Mouse (Mus musculus): ENCODE results near the gene Il27. TPM values are rescaled to one million over a fixed set of nuclear protein-coding genes. Genes with fewer than 3 reads are reported as not detected.

Gene Il27
- polyA plus RNA-seq, 1 experiment from 2014 or later: not detected

DNA sequence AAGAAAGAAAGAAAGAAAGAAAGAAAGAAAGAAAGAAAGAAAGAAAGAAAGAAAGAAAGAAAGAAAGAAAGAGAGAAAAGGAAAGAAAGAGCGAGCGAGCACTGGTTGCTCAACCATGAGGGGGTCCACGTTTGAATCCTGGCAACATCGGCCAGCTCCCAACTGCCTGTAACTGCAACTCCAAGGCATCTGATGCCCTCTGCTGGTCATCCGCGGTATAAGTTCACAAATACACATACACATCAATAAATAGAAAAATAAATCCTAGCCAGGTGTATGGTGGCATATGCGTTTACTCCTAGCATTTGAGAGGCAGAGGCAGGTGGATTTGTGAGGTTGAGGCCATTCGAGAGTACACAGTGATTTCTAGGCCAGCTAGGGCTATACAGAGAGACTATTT lies 17.8 kb downstream of the Il27 start:
- Histone ChIP-seq H3K4me3 (no peak overlapping the region), H3K27ac (no peak overlapping the region), H3K27me3 (replicated peaks) (no peaks in the 10 kb centered on the region), H3K9ac (no peak overlapping the region), H3K9me3 (no peaks in the 10 kb centered on the region), H3K4me1 (no peaks in the 10 kb centered on the region), H3K36me3 (peaks cover 15% of the 10 kb centered on the region), H3K4me2 (replicated peaks) (no peak overlapping the region)
- WGBS: 50% methylated on average over 8 of the region's 8 CpGs
- no peak for ATAC-seq (ENCODE audit: low FRiP score, low read depth)

GRCm38 (mm10) chr7:126566094-126566765 lies 28.5 kb downstream of the Il27 start, which contains the start of gene Eif3c:
TSS of gene Eif3c (minus strand) at chr7:126566411.
- Histone ChIP-seq H3K9me3 (no peaks in the 10 kb centered on the region), H3K36me3 (peaks cover 32% of the 10 kb centered on the region), H3K4me1 (0 out of 2 replicates have a peak, but pooled peaks cover 4% of the 10 kb centered on the region), H3K9ac (peak within 1 kb of the TSS; percentile 84), H3K27ac (peak within 1 kb of the TSS; percentile 37; the same call in 1 of the 2 replicates), H3K27me3 (replicated peaks) (no peaks in the 10 kb centered on the region), H3K4me2 (replicated peaks) (peak within 1 kb of the TSS; percentile 73), H3K4me3 (peak within 1 kb of the TSS; percentile 93)
- WGBS: under 1% methylated on average over 46 of the region's 46 CpGs
- peak; percentile 91 for ATAC-seq (ENCODE audit: low FRiP score, low read depth)

GRCm38 (mm10) chr7:126565693-126566092 lies 29.0 kb downstream of the Il27 start:
- WGBS: under 1% methylated on average over 28 of the region's 28 CpGs
- H3K27ac ChIP-seq: peak overlapping the region; percentile 37; the same call in 1 of the 2 replicates
- H3K4me3 ChIP-seq: peak overlapping the region; percentile 93
- no peaks in the 10 kb centered on the region for H3K27me3 ChIP-seq (replicated peaks)
- 0 out of 2 replicates have a peak, but pooled peaks cover 4% of the 10 kb centered on the region for H3K4me1 ChIP-seq
- peak overlapping the region; percentile 73 for H3K4me2 ChIP-seq (replicated peaks)
- no peaks in the 10 kb centered on the region for H3K9me3 ChIP-seq
- 0 out of 2 replicates have a peak, but pooled peaks have one; percentile 19 for ATAC-seq (ENCODE audit: low FRiP score, low read depth)
- peaks cover 38% of the 10 kb centered on the region for H3K36me3 ChIP-seq
- H3K9ac ChIP-seq: peak overlapping the region; percentile 84

DNA sequence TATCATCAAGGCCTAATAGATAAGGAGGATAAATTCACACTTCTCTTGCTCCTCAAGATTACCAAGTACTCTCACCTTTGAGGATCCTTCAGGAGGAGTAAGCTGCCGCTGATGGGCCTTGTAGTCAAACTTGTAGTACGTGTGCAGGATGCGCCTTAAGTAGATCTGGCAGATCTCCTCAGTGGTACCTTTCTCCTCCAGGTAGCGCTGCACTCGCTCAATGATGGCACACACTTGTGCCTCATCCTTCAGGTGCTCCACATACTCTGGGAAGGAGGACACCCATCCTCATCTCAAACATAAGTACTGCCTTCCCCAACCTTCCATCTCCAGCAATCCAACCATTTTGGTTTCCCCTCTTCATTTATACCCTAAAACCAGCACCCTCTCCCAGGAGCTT lies 38.1 kb downstream of the Il27 start:
- Histone ChIP-seq H3K4me1 (no peaks in the 10 kb centered on the region), H3K36me3 (peaks cover 91% of the 10 kb centered on the region), H3K4me3 (no peak overlapping the region), H3K27ac (no peak overlapping the region), H3K27me3 (replicated peaks) (no peaks in the 10 kb centered on the region), H3K4me2 (replicated peaks) (no peak overlapping the region), H3K9me3 (no peaks in the 10 kb centered on the region), H3K9ac (no peak overlapping the region)
- 95% methylated on average over 5 of the region's 5 CpGs for WGBS
- ATAC-seq (ENCODE audit: low FRiP score, low read depth): no peak

DNA sequence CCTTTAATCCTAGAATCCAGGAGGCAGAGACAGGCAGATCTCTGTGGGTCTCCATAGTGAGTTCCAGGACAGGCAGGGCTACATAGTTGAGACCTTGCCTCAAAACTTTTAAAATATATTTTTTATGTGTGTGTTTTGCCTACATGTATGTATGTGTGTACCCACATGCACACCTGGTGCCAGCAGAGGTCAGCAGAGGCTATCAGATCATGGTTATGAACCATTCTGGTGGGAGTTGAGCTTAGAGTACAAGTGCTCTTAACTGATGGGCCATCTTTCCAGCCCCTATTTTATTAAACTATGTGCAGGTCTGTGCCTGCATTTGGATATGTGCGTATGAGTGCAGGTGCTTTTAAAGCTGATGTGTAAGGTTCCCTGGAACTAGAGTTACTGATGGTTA lies 39.9 kb downstream of the Il27 start:
- Histone ChIP-seq H3K9me3 (no peaks in the 10 kb centered on the region), H3K9ac (no peak overlapping the region), H3K4me1 (no peaks in the 10 kb centered on the region), H3K4me2 (replicated peaks) (no peak overlapping the region), H3K27me3 (replicated peaks) (no peaks in the 10 kb centered on the region), H3K36me3 (peaks cover 93% of the 10 kb centered on the region), H3K4me3 (no peak overlapping the region), H3K27ac (no peak overlapping the region)
- ATAC-seq (ENCODE audit: low FRiP score, low read depth): no peak
- 100% methylated on average over 1 of the region's 1 CpGs for WGBS

DNA sequence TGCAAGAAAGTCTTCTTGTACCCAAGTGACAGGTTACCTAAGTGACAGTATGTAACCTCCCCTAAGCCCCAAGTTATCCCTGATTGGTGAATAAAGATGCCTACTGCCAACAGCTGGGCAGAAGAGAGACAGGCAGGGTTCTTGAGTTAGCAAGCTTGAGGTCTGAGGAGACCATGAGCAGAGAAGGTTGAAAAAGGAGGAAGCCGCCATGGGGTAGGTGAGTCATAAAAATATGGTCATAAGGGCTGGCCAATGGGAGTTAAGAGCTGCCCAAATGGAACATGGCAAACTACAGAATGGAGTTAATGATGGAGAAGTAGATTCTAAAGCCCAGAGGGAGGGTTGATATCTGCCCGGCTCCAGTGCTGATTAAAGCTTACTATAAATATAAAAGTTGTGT lies 49.1 kb downstream of the Il27 start:
- Histone ChIP-seq H3K27ac (no peak overlapping the region), H3K4me3 (no peak overlapping the region), H3K4me1 (no peaks in the 10 kb centered on the region), H3K9me3 (no peaks in the 10 kb centered on the region), H3K27me3 (replicated peaks) (no peaks in the 10 kb centered on the region), H3K9ac (no peak overlapping the region), H3K4me2 (replicated peaks) (no peak overlapping the region), H3K36me3 (peaks cover 65% of the 10 kb centered on the region)
- 93% methylated on average over 2 of the region's 2 CpGs for WGBS
- no peak for ATAC-seq (ENCODE audit: low FRiP score, low read depth)

DNA sequence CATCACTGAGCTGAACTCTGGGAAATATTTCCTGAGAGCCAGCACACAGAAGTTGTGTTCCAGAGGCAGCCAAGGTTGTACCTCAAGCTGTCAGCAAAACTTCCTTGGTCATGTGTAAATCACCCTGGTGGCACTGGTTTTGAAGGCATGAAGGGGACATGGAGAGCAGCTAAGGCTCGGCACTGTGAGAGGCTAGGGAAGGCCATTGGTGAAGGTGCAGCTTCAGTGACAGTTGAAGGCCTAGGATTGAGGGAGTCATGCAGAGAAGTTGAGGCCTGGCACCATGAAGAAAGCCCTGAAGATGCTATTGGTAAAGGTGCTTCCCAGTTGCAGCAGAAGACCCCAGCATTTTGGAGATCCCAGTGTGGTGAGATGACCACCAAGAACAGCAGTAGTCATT lies 53.1 kb downstream of the Il27 start:
- peaks cover 26% of the 10 kb centered on the region for H3K36me3 ChIP-seq
- H3K9ac ChIP-seq: no peak overlapping the region
- H3K27me3 ChIP-seq (replicated peaks): peaks cover 6% of the 10 kb centered on the region
- no peak overlapping the region for H3K4me3 ChIP-seq
- H3K4me2 ChIP-seq (replicated peaks): no peak overlapping the region
- 81% methylated on average over 1 of the region's 1 CpGs for WGBS
- no peaks in the 10 kb centered on the region for H3K4me1 ChIP-seq
- no peak overlapping the region for H3K27ac ChIP-seq
- H3K9me3 ChIP-seq: no peaks in the 10 kb centered on the region
- ATAC-seq (ENCODE audit: low FRiP score, low read depth): no peak

Small RNA genes within 50 kb of the gene (microRNA-seq; reads per million reads assigned to microRNA genes)
- 2.8 reads per million, percentile 7 among the genes with 10 or more reads in this experiment for gene Mir7059

Other genes with a start within 250 kb of the Il27 start
- gene Lat, start 225.4 kb downstream of the Il27 start, polyA plus RNA-seq (2016; fragmentation: Nextera tagmentation; extraction: Ambion mirVana): 1.2 and 1.7 TPM in 2 replicates
- gene Spns1, start 217.5 kb downstream of the Il27 start, polyA plus RNA-seq (2016; fragmentation: Nextera tagmentation; extraction: Ambion mirVana): 70.2 and 72.6 TPM in 2 replicates
- gene Nfatc2ip, start 198.2 kb downstream of the Il27 start, polyA plus RNA-seq (2016; fragmentation: Nextera tagmentation; extraction: Ambion mirVana): 3.2 and 4.2 TPM in 2 replicates
- not detected in 2 replicates for gene Cd19, start 180.1 kb downstream of the Il27 start, polyA plus RNA-seq (2016; fragmentation: Nextera tagmentation; extraction: Ambion mirVana)
- 26.8 TPM in 2 replicates for gene Rabep2, start 166.2 kb downstream of the Il27 start, polyA plus RNA-seq (2016; fragmentation: Nextera tagmentation; extraction: Ambion mirVana)
- 10.2 and 16.5 TPM in 2 replicates for gene Atp2a1, start 131.8 kb downstream of the Il27 start, polyA plus RNA-seq (2016; fragmentation: Nextera tagmentation; extraction: Ambion mirVana)
- 60.5 and 62.9 TPM in 2 replicates for gene Sh2b1, start 119.5 kb downstream of the Il27 start, polyA plus RNA-seq (2016; fragmentation: Nextera tagmentation; extraction: Ambion mirVana)
- 121 and 136 TPM in 2 replicates for gene Tufm, start 107.6 kb downstream of the Il27 start, polyA plus RNA-seq (2016; fragmentation: Nextera tagmentation; extraction: Ambion mirVana)
- gene Atxn2l, start 91.5 kb downstream of the Il27 start, polyA plus RNA-seq (2016; fragmentation: Nextera tagmentation; extraction: Ambion mirVana): 74.7 and 81.0 TPM in 2 replicates
- gene Eif3c, start 28.5 kb downstream of the Il27 start, polyA plus RNA-seq (2016; fragmentation: Nextera tagmentation; extraction: Ambion mirVana): 207 and 208 TPM in 2 replicates
- 0.27 and 0.40 TPM in 2 replicates for gene Apobr, start 10.0 kb downstream of the Il27 start, polyA plus RNA-seq (2016; fragmentation: Nextera tagmentation; extraction: Ambion mirVana)
- gene Cln3, start 9.1 kb downstream of the Il27 start, polyA plus RNA-seq (2016; fragmentation: Nextera tagmentation; extraction: Ambion mirVana): 26.1 and 28.2 TPM in 2 replicates
- gene Nupr1, start 35.9 kb upstream of the Il27 start, polyA plus RNA-seq (2016; fragmentation: Nextera tagmentation; extraction: Ambion mirVana): 2.9 and 4.5 TPM in 2 replicates
- gene Sgf29, start 54.4 kb upstream of the Il27 start, polyA plus RNA-seq (2016; fragmentation: Nextera tagmentation; extraction: Ambion mirVana): 40.0 and 53.2 TPM in 2 replicates
- 0.54 and 0.79 TPM in 2 replicates for gene Sult1a1, start 81.5 kb upstream of the Il27 start, polyA plus RNA-seq (2016; fragmentation: Nextera tagmentation; extraction: Ambion mirVana)
- gene Bola2, start 100.5 kb upstream of the Il27 start, polyA plus RNA-seq (2016; fragmentation: Nextera tagmentation; extraction: Ambion mirVana): 160 and 164 TPM in 2 replicates
- 17.9 and 19.0 TPM in 2 replicates for gene Slx1b, start 100.8 kb upstream of the Il27 start, polyA plus RNA-seq (2016; fragmentation: Nextera tagmentation; extraction: Ambion mirVana)
- gene Coro1a, start 112.8 kb upstream of the Il27 start, polyA plus RNA-seq (2016; fragmentation: Nextera tagmentation; extraction: Ambion mirVana): 70.5 and 71.5 TPM in 2 replicates
- 79.0 and 79.6 TPM in 2 replicates for gene Mapk3, start 164.7 kb upstream of the Il27 start, polyA plus RNA-seq (2016; fragmentation: Nextera tagmentation; extraction: Ambion mirVana)
- gene Gdpd3, start 171.4 kb upstream of the Il27 start, polyA plus RNA-seq (2016; fragmentation: Nextera tagmentation; extraction: Ambion mirVana): 1.3 and 2.0 TPM in 2 replicates
- gene Ypel3, start 182.0 kb upstream of the Il27 start, polyA plus RNA-seq (2016; fragmentation: Nextera tagmentation; extraction: Ambion mirVana): 160 and 169 TPM in 2 replicates
- 0.68 and 0.72 TPM in 2 replicates for gene Tbx6, start 186.5 kb upstream of the Il27 start, polyA plus RNA-seq (2016; fragmentation: Nextera tagmentation; extraction: Ambion mirVana)
- 293 and 310 TPM in 2 replicates for gene Ppp4c, start 197.6 kb upstream of the Il27 start, polyA plus RNA-seq (2016; fragmentation: Nextera tagmentation; extraction: Ambion mirVana)
- gene Fam57b, start 202.7 kb upstream of the Il27 start, polyA plus RNA-seq (2016; fragmentation: Nextera tagmentation; extraction: Ambion mirVana): 21.4 and 25.8 TPM in 2 replicates
- gene 4930451I11Rik, start 236.7 kb upstream of the Il27 start, polyA plus RNA-seq (2016; fragmentation: Nextera tagmentation; extraction: Ambion mirVana): not detected in 2 replicates

Measured in neural tube, embryonic 12.5 days (tissue).